Mouse (Mus musculus): Measurements from ENCODE around the gene Sarnp.

Sarnp gene

DNA sequence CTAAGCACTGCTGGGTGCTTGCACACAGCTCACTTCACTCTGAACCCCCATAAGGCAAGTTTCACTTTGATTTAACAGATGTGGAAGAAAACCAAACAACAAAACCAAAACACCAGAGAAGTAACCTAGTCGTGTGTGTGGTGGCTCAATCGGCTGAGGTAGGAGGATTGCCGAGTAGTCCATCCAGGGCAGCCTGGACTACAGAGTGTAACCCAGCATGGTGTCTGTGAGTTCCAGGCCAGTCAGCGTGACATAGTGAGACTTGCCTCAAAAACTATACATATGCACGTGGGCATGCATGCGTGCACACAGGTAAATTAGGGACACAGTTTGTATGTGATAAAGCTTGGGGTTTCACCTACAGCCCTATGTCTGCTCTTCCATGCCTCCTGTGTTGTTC, 100.3 kb downstream of the Sarnp start:
- DNase-seq: no peak

DNA sequence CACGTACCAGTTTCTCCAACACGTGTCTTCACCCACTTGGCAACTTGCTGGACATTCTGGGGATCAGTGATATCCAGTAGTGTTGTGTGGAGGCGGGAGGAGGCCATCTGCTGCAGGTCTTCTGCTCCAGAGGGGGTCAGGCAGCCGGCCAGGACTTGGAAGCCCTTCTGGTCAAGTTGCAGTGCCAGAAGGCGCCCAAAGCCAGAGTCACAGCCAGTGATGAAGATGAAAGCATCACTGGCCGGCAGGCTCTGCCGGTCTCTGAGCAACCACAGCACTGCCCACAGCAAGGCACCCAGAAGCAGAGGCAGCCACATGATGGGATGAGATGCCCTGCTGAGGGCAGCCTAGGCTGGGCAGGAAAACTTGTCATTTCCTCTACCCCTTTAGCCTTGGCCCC, 101.1 kb downstream of the Sarnp start:
- DNase-seq: peak; percentile 99

DNA sequence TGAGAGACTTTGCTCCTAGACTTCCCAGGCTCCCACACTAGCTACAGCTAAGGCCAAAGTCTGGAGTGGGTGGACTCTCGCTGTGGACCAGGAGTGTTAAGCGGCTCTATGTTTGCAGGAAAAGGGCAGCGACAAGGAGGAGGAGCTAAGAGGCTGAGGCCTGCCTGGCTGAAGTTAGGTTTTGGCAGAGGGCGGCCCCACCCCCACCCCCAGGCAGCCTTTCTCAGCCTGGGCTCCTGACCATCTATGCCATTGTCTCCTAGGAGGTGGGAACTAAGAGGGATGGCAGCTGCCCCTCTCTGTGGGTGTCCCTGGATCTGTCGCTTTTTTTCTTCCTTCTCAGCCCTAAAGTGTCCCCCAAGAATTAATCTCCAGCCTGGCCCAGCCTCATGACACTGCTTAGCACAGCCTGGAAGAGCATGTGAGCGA, 102.1 kb downstream of the Sarnp start:
- DNase-seq: peak; percentile 83 to 90

DNA sequence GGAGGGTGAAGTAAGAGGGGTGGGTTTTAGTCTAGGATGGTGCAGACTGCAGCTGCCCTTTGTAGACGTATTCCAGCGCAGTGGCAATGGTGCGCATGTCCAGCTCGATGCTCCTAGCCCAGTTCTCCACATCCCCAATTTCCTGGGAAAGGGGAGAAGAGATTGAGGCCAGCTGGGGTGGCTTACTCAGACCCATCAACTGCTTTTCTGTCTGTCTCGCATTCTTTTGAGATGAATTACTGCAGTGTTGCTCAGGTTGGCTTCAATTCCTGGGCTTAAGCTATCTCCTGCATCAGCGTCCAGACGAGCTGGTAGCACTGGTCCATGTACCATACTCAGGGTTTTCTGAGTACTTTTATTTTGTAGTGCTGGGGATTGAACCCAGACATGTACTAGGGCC, 102.8 kb downstream of the Sarnp start:
- no peak for DNase-seq

DNA sequence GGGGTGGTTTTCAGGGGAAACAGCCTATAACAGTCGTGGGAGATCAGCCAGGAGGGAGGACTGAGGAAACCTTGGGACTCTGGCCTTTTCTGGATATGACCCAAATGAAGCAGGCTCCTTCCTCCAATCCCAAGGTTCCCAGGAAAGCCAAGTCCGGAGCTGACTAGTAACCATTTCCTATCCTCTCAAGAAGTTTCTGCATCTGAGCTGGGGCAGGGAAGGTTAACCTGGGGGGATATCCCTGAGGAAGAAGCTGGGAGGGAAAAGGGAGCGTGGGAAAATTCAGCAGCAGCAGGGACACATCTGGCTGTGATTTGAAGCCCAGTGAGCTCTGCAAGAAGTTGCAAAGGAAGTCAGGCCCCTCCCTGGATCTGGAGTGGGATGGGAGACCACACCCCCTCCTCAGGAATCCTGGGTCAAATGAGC, 103.6 kb downstream of the Sarnp start:
- DNase-seq: peak in 1 of 2 experiments; percentile 37

DNA sequence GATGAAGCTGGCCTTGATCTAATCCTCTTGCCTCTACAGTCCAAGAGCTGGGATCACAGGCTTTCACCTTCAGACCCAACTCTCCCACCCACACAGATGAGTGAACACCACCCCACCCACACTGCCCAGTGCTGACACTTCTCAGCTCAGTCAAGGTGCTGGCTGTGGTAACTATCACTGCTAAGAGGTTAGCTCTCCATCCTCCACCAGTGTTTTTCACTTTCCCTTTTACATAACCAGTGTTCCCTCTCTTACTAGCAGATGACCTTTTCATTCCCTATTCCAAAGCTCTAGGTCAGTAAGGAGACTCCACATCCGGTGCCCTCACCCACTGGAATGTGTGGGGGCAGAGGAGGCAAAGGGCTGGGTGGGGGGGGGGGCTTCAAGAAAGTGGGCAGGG, 104.1 kb downstream of the Sarnp start:
- no peak for DNase-seq

DNA sequence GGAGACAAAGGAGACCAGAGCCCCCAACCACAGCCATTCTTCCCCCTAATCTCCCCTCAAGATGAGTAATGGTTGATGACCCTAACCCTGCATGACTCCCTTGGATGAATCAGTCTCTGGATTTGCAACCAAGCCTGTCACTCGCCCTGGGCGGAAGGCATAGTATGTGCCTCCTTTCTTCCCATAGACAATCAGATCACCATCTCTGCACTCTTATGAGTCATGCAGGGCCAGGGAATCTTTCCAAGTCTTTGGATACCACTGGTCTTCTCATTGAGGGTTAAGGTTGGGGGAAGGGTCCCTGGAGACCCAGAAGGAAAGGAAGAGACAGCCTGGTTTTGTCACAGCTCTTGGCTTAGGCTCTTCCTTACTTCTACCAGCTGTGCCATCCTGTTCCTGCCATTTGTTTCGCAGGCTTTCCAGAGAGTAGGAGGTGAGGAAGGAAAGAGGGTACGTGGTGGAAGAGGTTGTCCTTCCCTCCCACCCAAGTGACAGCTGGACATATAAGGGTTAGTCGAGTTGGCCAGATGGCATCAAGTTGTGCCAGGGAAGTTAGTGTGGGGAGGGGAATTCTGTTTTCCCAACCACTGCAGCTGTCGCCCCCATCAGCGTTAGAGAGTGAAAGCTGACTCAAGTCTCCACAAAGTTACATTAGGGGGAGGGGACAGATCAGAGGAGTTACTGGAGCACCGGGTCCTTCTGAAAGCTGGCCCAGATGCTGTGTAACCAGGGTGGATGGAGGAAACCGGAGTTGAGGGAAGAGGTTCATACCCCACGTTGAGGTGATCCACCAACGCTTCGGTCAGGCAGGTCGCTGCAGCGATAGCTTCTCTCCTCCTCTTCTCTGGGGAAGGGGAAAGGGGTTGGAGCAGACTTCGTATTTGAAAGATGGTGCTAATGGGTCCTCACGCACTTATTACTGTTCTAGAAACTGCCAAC, 105.0 kb downstream of the Sarnp start:
- DNase-seq: peak; percentile 70 to 78

DNA sequence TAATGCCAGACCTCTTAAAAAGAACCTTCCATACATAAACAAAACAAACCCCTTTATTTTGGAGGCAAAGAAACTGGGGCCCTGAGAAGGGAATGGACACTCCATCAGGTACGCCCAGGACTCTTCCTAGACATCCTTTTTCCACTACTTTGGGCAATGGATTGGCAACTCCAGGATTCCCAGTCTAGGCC, 105.6 kb downstream of the Sarnp start, which contains the start of gene Rdh5:
TSS of gene Rdh5 (minus strand) at position 67 of the 191 bp plus-strand sequence.
- no peak for DNase-seq

DNA sequence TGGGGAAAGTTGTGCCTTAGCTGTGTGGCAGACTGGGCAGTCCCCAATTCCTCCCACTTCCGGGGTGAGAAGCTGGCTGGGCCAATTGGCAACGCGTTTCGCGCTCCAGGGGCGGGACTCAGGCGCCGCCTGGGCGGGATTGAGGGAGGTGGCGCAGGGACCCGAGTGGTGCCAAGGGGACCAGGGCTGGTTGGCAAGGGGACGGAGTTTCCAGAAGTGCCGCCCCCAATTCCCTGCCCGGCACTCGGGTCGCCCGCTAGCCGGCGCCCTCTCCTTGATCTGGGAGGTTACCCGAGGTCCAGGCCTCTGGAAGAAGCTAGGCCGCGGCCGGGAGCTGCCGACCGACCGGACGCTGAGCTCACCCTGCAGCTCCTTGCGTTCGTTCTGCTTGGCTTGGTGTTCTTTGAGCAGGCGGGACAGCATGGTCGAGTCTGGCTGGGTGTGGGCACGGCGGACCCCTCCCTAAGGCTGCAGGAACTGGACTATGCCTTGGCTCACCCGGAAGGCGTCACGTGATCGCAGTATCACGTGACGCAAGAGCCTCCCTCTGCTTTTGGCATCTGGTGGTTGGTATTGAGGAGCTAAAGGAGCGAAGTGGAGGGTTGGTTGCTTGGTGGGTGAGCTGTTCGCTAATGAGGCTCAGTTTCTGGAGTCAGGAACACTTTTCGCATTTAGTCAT, 106.0 kb downstream of the Sarnp start:
- DNase-seq: peak; percentile 96 to 98

DNA sequence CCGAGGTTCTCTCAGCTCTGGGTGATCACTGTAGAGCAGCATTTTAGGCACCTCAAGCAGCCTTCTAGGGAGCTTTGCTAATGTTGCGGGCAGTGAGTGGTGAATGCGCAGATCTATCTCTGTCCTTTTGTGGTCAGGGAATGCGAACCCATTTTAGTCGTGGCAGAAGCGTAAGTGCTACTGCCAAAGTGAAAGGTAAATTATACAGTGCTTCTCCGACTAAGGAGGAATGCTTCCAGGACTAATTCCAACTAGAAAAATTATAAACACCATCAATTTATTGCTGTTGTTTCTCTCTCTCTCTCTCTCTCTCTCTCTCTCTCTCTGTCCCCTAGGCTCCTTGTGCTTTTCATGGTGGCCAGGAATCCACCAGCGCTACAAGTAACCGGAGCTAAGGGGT, 106.8 kb downstream of the Sarnp start, which contains the start of gene Bloc1s1:
TSS of gene Bloc1s1 (minus strand) at position 101 of the 400 bp plus-strand sequence.
- no peak for DNase-seq

All from cerebellum, postnatal 10 days (tissue).